Mouse (Mus musculus): ENCODE data around the gene Ppp4r1.

Ppp4r1 gene

DNA sequence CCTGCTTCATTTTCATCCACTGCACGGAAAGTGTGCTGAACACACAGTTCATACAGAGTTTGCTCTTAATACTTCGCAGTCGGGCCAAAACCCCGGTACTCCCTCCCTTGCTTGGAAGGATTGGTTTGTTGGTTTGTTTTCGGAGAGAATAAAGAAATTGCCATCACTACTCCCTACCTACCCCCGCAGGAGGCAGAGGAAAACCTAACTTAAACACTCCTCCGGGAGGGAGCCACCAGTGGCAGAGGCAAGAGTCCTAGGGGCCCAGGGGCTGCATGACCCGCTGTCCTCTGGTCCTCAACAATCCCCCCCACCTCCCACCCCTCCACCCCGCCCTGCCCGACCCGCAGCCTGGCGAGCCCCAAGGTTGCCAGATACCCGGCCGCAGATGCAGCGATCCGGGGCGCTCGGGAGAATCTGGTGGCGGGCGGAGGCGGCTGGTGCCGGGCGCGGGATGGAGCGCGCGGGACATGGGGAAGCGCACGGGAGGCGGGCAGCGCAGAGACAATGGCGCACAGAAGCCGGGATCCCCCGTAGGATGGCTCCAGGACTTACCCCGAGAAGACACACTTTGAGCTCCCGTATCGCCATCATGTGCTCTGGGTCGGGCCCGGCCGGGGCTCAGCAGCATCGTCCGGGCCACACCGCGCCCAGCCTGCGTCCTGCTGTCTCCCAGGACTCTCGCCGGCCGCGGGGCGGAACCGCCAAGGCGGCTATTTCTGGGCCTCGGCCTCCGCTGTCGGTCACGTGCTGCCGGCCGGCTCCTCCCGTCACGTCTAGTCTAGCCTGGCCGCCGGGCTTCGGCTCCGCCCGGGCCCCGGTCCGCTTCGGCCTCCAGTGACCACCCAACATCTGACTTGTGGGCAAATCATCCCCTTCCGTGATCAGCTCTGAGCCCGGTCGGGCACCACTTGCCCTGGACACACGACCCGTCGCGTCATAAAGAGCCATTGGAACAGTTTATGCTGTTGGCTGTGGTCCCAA lies 10.1 kb upstream of the Ppp4r1 start, which contains the start of gene Rab31:
Rab31 (minus strand) TSS at position 802 of the 984 bp plus-strand sequence.
- DNase-seq (ENCODE audit: low spot score in 2 of 2) = peak; percentile 89

DNA sequence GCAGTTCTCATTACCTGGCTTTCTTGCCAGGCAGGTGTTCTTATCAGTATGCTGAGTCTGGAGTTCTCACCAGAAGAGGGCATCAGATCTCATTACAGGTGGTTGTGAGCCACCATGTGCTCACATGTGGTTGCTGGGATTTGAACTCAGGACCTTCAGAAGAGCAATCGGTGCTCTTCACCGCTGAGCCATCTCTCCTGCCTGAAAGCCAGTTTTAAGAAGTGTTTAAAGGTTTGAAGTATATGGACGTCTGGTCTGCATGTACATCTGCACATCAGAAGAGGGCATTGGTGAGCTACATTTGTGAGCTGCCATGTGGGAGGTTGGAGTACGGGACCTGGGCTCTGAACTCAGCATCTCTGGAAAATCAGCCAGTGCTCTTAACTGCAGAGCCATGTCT lies 8.8 kb upstream of the Ppp4r1 start:
- DNase-seq (ENCODE audit: low spot score in 2 of 2) = no peak

DNA sequence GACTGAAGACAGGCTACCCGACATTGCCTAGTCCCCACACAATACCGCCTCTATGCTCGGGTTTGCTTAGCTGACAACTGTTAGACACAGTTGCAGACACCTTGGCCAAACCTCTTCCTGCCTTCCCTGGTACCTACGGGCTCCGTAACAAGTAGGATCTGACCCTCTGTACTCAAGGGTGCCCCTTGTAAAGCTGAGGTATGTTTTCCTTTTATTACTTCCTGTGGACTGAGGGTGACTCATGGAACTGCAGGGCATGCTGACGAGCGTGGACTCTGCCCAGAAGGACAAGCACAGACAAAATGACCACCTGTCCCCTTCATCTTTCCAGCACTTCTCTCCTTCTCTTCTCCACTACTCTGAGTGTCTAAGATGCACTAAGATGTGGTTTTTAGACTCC lies 7.9 kb upstream of the Ppp4r1 start:
- DNase-seq (ENCODE audit: low spot score in 2 of 2) = no peak

DNA sequence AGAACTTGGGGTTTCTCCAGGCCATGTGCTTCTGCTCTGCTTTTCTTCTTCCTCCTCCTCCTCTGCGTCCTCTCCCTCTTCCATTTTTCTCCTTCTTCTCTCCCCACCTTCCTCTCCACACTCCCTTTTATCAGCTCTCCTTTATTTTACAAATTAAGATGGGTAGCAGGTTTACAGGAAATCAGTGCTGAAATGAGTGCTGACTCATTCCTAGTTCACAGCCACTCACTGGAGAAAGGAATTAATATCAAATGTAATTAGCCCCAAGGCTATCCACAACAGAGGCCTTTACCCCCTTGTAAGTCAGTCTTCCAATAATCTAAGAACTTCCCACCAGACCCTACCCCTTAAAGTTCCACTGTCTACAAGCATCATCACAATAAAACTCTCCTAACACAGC lies 6.1 kb upstream of the Ppp4r1 start:
- DNase-seq (ENCODE audit: low spot score in 2 of 2) = no peak

DNA sequence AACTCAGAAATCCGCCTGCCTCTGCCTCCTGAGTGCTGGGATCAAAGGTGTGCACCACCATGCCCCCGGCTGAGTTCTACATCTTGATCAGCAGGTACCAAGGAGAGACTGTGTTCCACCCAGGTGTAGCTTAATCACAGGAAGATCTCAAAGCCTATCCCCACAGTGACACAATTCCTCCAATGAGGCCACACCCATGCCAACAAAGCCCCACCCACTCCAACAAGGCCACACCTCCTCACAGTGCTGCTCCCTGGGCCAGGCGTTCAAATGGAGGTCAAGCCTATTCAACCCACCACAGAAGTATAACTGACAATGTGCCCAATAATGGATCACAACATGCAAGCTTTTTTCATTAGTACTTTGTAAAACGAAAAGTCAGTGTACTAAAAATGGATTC lies 4.9 kb upstream of the Ppp4r1 start:
- DNase-seq (ENCODE audit: low spot score in 2 of 2) = no peak

DNA sequence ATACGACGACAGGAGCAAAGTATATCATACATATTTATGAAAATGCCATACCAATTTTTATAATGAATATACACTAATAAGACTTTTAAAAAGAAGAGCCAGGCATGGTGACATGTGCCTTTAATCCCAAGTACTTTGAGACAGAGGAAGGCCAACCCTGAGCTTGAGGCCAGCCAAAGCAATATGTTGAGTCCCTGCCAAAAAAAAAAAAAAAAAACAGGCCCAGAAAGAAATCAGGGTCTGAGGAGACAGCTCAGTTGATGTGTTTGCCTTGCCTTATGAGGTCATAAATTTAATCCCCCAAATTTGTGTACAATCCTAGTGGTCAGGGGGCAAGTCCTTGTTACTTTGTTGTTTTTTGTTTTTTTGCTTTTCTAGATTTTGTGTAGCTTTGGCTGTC lies 1.4 kb upstream of the Ppp4r1 start:
- no peak for DNase-seq (ENCODE audit: low spot score in 2 of 2)

DNA sequence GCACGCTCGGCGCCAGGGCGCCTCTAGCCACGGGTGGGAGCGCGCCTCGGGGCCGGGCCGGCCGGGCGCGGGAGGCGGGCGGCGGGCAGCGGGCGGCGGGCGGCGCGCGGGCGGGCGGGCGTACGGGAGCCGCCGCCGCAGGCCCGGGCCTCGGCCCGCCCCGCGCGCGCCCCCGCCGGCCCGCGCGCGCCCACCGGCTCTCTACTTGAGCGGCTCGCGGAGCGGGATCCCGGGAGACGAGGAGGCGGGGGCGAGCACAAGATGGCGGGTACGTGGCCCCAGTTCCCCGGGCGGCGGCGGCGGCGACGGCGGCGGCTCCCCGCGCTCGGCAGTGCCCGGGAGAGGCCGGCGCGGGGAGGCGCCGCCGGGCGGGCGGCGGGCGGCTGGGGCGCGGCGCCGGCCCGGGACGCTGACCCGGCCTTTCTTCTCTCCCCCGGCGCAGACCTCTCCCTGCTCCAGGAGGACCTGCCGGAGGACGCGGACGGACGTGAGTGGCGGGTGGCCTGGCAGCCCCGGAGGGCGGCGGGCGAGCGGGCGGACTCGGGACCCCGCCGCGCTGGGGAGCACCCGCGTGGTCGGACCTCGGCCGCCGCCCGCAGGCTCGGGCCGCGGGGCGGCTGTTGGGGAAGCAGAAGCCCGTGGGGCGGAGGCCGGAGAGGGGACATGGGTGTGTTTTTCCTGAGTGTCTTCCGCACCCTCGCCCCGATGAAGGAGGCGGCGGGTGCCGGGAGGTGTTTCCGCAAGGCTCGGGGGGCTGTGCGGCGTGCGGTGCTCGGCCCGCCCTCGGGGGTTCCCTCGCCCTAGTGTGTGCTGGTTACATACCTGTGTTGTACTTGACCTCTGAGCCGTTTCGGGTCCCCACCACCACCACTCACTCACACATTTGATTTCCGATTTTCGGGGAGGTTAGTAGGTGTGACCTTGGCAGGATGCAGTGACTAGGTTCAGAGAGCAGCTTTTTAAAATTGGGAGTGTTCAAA lies 1.1 kb downstream of the Ppp4r1 start:
- DNase-seq (ENCODE audit: low spot score in 2 of 2) = peak; percentile 83 to 90

DNA sequence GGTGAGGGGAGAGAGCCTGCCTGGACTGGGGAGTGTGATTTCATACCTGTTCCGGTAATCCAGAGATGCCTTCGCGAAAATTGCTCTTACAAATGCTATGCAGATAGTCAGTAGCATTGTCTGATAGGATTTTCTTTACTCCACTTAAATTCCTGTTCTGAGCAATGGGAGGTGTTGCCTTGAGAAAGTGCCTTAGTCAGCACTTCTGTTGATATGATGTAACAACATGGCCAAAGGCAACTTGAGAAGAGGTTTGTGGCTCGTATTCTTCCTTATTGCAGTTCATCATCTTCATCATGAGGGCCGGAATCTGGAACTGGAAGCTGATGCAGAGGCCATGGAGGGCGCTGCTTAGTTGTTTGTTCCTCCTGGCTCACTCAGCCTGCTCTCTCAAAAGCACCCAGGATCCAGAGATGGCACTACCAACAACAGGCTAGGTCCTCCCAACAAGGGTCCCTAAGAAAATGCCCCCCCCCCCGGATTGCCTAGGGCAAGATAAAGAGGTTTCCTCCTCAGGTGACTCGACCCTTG lies 2.3 kb downstream of the Ppp4r1 start:
- no peak for DNase-seq (ENCODE audit: low spot score in 2 of 2)

DNA sequence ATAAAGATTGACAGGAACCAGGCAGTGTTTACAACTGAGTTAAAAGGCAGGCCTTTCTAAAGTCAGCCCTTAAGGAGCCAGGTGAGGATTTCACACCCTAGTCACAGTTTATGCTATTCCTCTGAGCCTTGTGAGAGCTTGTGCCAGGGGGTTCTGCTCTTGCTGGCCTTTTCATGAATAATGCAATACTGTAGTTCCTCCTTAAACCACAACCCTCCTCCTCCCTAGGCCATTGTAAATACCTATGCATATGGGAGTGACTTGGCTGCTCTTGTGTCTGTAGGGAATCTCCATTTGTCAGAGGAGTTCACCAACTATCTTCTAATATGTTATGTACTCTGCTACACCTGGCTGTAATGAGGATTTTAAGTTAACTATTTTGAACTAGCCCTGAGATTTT lies 3.3 kb downstream of the Ppp4r1 start:
- no peak for DNase-seq (ENCODE audit: low spot score in 2 of 2)

DNA sequence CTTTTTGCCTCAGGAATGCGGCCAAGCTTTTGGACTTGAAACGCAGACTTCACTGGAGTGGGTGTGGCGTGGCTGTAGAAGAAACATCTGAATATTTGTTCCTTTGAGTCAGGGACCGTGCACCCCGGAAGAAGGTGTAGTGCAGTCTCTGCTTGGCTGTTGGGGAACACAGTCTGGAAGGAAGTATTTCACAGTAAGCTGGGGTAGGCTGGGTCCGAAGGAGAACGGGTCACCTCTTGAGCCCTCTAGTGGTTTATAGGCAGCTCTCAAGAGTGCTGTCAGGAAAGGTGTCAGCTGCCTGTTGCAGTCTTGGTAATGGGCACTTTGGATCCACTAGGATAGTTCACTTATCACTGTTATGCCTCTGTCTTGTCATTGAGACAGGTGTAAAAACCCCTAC lies 3.9 kb downstream of the Ppp4r1 start:
- DNase-seq (ENCODE audit: low spot score in 2 of 2) = no peak

DNA sequence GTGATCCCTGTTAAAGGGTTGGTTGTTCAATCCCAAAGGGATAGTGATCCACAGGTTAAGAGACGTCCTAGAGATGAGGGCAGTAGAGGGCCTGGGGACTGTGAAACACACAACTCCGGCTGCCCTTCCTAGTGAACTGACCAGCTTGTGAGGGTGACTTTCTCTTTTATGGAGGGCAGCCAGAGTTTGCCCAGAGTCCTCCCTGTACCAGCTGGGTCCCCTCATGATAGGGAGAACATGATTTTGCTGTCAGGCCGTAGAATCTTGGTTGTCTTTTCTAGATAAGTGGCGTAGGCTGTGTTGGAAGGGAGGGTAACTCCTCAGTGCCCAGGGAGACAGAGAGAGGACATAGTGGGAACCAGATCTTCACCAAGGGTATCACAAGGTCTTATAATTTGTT lies 4.9 kb downstream of the Ppp4r1 start:
- DNase-seq (ENCODE audit: low spot score in 2 of 2) = no peak

DNA sequence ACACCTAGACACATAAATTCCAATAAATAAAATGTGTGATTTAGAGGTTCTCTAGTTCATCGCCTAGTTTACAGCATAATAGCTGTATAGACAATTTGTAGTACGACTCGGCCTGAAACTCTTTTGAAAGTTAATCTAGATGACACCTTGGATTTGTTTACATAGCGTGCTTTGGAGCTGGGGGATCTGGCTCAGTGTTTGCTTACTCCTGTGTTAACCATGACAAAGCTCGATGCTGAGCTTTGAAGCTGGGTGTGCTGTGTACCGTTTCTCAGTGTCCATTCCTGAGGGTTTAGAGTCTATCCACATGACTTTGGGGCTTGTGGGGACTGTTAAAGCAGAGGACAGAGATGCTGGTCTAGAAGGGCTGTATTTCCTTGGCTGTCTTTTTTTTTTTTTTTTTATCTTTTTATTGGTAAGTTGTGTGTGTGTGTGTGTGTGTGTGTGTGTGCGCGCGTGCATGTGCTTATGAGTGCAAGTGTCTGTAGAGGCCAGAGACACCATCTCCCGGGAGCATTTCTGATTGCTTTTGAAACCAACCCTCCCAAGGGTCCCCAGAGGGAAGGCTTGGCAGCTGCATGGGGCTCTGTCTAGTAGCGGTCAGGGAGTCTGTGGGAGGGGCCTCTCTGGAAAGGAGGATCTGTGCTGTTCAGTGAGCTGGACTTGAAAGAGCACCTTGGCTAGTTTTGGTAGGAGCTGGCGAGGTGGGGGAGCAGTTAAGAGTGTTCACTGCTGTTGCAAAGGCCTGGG lies 6.3 kb downstream of the Ppp4r1 start:
- DNase-seq (ENCODE audit: low spot score in 2 of 2) = no peak

DNA sequence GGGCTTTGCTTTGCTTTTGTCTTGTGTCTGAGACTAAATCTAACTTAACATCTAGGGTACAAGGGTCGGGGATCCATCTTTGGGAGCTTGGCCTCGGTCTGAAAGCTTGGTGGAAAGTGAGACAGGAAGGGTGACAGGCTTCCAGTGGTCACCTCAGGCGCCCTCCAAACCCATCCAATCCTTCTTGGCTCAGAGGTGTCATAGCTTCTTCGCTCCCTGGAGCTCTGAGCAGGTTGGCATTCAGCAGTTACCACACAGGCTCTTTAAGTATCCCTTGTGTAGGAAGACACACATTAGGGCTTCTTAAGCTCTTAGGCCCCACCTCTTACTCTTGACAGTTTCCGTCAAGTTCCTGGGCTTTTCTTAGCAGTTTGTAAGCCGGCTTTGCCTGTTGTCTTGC lies 7.2 kb downstream of the Ppp4r1 start:
- DNase-seq (ENCODE audit: low spot score in 2 of 2) = no peak

DNA sequence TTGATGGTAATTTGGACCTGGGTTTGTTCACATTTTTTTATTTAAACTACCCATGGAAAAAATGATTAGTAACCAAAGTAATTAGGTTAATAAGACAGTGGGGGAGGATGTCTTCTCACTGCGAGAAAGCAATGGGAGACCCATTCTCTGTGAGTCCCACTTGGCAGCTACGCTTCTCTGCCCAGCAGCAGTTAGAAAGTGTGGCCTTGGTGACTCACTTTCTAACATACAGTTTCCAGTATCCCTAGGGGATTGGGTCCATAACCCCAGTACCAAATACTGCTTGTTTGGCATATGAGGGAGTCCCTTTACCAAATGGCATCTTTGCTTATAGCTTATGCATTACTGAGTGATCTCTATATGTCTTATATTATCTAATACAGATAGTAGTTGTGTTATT lies 8.8 kb downstream of the Ppp4r1 start:
- DNase-seq (ENCODE audit: low spot score in 2 of 2) = no peak

DNA sequence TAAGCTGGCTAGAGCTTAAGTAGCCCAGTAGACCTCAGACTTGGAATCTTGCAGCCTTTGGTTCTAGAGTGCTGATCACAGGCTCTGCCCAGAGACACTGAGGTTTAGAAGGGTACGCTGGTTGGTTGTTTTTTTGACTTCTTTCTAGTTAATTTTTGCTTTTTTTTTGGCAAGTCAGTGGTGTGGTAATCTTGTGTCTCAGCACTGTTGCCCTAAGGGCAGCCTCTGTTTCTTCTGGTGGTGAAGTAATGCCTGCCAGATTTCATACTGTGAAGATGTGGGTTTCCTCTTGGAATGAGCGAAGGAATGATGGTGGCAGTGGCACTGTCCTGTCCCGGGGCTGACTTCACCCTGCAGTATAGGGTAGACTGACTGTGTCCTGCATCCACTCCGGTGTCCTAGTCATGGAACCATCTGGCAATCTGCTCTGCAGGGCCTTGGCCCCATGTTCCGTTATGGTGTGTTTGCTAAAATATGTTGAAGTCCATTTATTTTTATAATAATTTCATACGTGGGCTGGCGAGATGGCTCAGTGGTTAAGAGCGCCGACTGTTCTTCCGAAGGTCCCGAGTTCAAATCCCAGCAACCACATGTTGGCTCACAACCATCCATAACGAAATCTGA lies 11.0 kb downstream of the Ppp4r1 start:
- DNase-seq (ENCODE audit: low spot score in 2 of 2) = no peak

DNA sequence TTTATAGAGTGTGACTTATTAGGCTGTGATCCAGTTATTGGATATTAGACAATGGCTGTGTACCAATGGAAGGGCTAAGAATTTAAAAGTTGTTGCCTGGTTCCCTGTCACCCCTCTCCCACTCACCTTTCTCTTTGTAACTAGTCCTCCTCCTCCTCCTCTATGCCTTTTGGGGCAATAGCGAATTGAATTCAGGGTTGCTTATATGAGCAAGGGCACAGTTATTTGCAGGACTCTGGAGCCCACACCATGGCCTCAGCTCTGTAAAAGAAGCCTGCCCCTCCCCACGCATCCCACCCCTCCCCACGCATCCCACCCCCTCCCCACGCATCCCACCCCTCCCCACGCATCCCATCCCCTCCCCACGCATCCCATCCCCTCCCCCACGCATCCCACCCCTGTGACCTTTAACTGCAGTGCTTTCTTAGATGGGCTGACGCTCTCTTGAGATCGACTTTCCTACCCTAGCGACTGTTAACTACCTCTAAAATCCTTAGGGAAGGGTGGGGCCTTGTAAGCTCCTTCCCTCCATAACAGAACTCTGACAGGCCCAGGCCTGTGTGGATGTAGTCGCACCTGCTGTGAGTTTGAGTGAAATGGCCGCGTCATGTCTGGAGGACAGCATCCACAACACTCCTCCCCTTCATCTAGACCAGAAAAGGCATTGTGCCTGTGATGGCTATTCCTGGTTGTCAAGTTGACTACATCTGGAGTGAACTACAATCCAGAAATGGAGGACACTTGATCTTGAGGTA lies 11.9 kb downstream of the Ppp4r1 start:
- DNase-seq (ENCODE audit: low spot score in 2 of 2) = no peak

DNA sequence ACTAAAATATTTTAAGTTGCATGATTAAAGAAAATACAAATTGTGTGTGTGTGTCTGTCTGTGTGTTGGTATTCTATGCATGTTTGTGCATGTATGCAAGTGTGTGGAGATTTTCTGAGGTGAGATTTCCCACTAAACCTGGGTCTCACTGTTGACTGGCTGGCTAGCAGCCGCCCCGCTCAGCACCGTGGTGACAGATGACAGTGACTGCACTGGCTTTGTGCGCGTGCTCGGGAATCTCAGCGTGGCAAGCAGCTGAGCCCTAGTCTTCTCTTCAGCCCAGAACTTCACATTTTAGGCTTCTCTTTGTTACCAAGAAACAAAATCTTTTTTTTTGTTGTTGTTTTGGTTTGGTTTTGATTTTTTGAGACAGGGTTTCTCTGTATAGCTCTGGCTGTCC lies 13.7 kb downstream of the Ppp4r1 start:
- no peak for DNase-seq (ENCODE audit: low spot score in 2 of 2)

DNA sequence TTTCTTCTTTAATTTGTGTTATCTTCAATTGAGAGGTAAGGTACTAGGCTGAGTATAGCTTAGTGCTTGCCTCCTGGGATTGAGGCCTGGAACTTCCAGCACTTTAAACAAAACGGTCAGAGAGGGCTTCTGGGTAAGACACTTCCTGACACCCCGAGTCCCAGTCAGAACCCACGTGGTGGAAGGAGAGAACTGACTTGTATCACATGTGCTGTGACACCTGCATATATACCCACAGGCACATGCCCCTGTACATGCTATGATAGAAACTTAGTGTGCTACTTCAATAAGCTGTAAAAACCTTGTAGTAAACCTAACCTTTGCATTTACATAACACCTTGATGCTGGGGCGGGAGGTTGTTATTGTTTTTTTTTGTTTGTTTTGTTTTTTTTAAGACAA lies 16.1 kb downstream of the Ppp4r1 start:
- no peak for DNase-seq (ENCODE audit: low spot score in 2 of 2)

DNA sequence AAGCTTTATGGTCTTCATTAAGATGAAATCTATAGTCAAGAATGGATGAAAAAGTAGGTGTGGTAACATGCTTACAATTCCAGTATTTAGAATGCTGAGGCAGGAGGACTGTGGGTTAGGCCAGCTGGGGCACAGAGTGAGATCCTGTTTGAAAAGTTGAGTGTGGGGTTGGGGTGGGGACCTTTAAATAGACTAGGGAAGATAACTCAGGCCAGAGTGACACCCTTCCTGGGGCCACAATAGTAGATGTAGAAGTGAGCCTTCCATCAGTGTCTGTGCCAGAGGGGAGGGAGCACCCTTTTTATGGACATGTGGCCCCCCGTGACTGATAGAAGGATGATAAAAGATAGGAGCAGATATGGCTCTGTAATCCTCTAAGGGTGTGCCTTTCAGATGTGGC lies 17.0 kb downstream of the Ppp4r1 start:
- DNase-seq (ENCODE audit: low spot score in 2 of 2) = no peak

DNA sequence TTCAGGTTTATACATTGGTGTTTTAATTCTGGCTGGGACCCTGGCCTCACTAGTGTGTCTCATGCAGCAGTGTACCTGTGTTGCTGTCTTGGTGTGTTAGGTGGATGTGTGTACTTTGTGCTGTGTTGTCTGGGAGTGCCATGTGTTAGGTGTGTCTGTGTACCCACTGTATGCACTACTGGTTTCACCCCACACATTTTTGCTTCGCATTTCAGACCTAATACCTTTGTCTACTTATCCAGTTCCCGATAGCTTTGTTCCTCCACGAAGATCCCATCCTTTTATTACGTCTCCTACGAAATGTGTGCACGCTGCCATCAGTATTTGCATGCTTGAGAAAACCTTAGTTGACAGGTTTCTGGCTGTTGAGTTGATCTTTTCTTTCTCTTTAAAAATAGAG lies 18.1 kb downstream of the Ppp4r1 start:
- no peak for DNase-seq (ENCODE audit: low spot score in 2 of 2)
